Mouse (Mus musculus) liver, postnatal 0 days (tissue): ENCODE measurements at regions not wholly inside any gene's neighbourhood (a gene's known extent, or its start where the extent isn't known, plus 50 kb on each side); places are given as distances from the start of the nearest gene placed in this dataset.

ENCODE experiments used
- CTCF ChIP-seq: sonication (generic); IDR thresholded peaks from 2 replicates; pipeline ENCODE4 v1.5.1; 2016; ENCODE audit warnings: antibody characterized with exemption, low read depth
- EP300 ChIP-seq: IDR thresholded peaks from 2 replicates; pipeline ENCODE4 v1.6.1; 2016; ENCODE audit warnings: antibody characterized with exemption, low read depth, mild to moderate bottlenecking

DNA sequence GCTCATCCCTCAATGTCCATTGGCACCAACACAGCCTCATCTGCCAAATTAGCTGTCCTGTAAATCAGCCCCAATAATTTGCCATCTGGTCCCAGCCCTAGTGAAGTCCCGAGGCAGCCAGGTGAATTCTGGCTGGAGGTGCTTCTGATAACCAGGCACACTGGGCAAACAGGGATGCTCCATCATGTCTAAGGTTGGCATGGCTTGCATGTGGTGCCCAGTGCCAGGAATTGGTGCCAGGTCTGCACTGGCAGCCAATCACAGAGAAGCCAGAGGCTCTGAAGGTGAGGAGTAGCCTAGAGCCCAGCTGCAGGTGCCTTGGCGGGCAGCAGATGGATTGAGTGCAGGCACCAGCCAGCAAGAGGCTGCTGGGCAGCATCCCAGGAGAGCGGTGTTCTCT is 226.7 kb upstream of the Mocs1 start:
- no peak for TF ChIP-seq CTCF
- no peak for TF ChIP-seq EP300
